Mouse (Mus musculus) spleen, embryonic (tissue): ENCODE measurements at regions not wholly inside any gene's neighbourhood (a gene's known extent, or its start where the extent isn't known, plus 50 kb on each side); places are given as distances from the start of the nearest gene placed in this dataset.
"Not testable (repeated sequence)": the region's sequence is repeated elsewhere in the genome, so short reads cannot be mapped to it uniquely, and the experiment has no call there.

Experiments used
- CTCF ChIA-PET: fragments of 350-600 bp; sonication (Branson Sonifier 250); formaldehyde crosslinking; loops from one replicate; lab custom pipeline; 2022; lab: Charles Lee

GRCm38 (mm10) chr5:133937967-133938918 is 161.3 kb upstream of the Castor2 start:
- CTCF ChIA-PET = no interaction called here

- CTCF ChIA-PET = no interaction called here
Observed at GRCm38 (mm10) chr5:133935451-133935850, 164.1 kb upstream of the Castor2 start.

GRCm38 (mm10) chr5:133935006-133935405 is 164.5 kb upstream of the Castor2 start:
- CTCF ChIA-PET = no interaction called here

- CTCF ChIA-PET = no interaction called here
Observed at GRCm38 (mm10) chr5:133930101-133930500, 169.4 kb upstream of the Castor2 start.

GRCm38 (mm10) chr5:133927054-133927453 is 172.5 kb upstream of the Castor2 start:
- CTCF ChIA-PET = no interaction called here

GRCm38 (mm10) chr5:133925184-133925900 is 174.2 kb upstream of the Castor2 start:
- CTCF ChIA-PET = no interaction called here

- CTCF ChIA-PET = no interaction called here
Observed at GRCm38 (mm10) chr5:133922181-133922580, 177.3 kb upstream of the Castor2 start.

- CTCF ChIA-PET = no interaction called here
Observed at GRCm38 (mm10) chr5:133915734-133916550, 183.6 kb upstream of the Castor2 start.

GRCm38 (mm10) chr5:133907442-133907841 is 192.1 kb upstream of the Castor2 start:
- CTCF ChIA-PET = no interaction called here

GRCm38 (mm10) chr5:133898025-133898598 is 201.4 kb upstream of the Castor2 start:
- CTCF ChIA-PET = no interaction called here

GRCm38 (mm10) chr5:133890728-133891127 is 208.8 kb upstream of the Castor2 start:
- CTCF ChIA-PET = no interaction called here

GRCm38 (mm10) chr5:133889841-133890240 is 209.7 kb upstream of the Castor2 start:
- CTCF ChIA-PET = no interaction called here

- CTCF ChIA-PET = no interaction called here
Observed at GRCm38 (mm10) chr5:133885507-133885906, 214.0 kb upstream of the Castor2 start.

GRCm38 (mm10) chr5:133885016-133885415 is 214.5 kb upstream of the Castor2 start:
- CTCF ChIA-PET = no interaction called here

GRCm38 (mm10) chr5:133884593-133884992 is 214.9 kb upstream of the Castor2 start:
- CTCF ChIA-PET = no interaction called here

- CTCF ChIA-PET = no interaction called here
Observed at GRCm38 (mm10) chr5:133844483-133844882, 255.0 kb upstream of the Castor2 start.

GRCm38 (mm10) chr5:133842059-133842706 is 257.3 kb upstream of the Castor2 start:
- CTCF ChIA-PET = not testable (repeated sequence)

GRCm38 (mm10) chr5:133838286-133838685 is 261.2 kb upstream of the Castor2 start:
- CTCF ChIA-PET = no interaction called here

- CTCF ChIA-PET = no interaction called here
Observed at GRCm38 (mm10) chr5:133833217-133833616, 266.3 kb upstream of the Castor2 start.

GRCm38 (mm10) chr5:133828226-133828625 is 271.3 kb upstream of the Castor2 start:
- CTCF ChIA-PET = no interaction called here

- CTCF ChIA-PET = no interaction called here
Observed at GRCm38 (mm10) chr5:133823871-133824270, 275.6 kb upstream of the Castor2 start.
